Mouse (Mus musculus) gastrocnemius, adult 8-10 months (tissue): Measurements from ENCODE around the gene Yjefn3. TPM values are rescaled to one million over a fixed set of nuclear protein-coding genes. Genes with fewer than 3 reads are reported as not detected.

ENCODE experiments used
- total RNA-seq, 4 experiments: library from RNA; stranded (reverse); gene quantifications; 2 replicates each; pipeline ENCODE4 v1.2.4; 2022

The Yjefn3 gene
- total RNA-seq, 4 experiments from 2014 or later = 8.2 to 10.8 (median 10.5) TPM

Other genes with a start within 250 kb of the Yjefn3 start
- gene Zfp964, start 248.2 kb downstream of the Yjefn3 start, total RNA-seq = under 1 TPM; 0.36 to 0.74 (median 0.50) TPM
- gene Zfp869, start 192.0 kb downstream of the Yjefn3 start, total RNA-seq = 10 to 100 TPM; 15.2 to 18.6 (median 16.6) TPM
- 1 to 10 TPM; 2.6 to 3.9 (median 3.2) TPM for gene Zfp963, start 152.7 kb downstream of the Yjefn3 start, total RNA-seq
- gene Gm20422, start 127.8 kb downstream of the Yjefn3 start, total RNA-seq = 1 to 10 TPM; 1.3 to 3.0 (median 1.7) TPM
- gene Atp13a1, start 111.5 kb downstream of the Yjefn3 start, total RNA-seq = 1 to 10 TPM; 6.7 to 9.7 (median 8.8) TPM
- 10 to 100 TPM; 11.1 to 16.1 (median 12.4) TPM for gene Zfp866, start 111.5 kb downstream of the Yjefn3 start, total RNA-seq
- 1 to 10 TPM; 2.7 to 5.3 (median 3.5) TPM for gene Gmip, start 94.0 kb downstream of the Yjefn3 start, total RNA-seq
- gene Lpar2, start 80.3 kb downstream of the Yjefn3 start, total RNA-seq = under 1 TPM in 3 of 4 experiments, not detected in 1; 0.07 to 0.13 (median 0.07) TPM
- gene Pbx4, start 70.2 kb downstream of the Yjefn3 start, total RNA-seq = not detected
- gene Cilp2, start 15.0 kb downstream of the Yjefn3 start, total RNA-seq = 1 to 10 TPM; 1.2 to 6.0 (median 2.1) TPM
- gene Tssk6, start 528 bp downstream of the Yjefn3 start, total RNA-seq = not detected
- 100 to 1,000 TPM; 248 to 328 (median 285) TPM for gene Ndufa13, start 154 bp downstream of the Yjefn3 start, total RNA-seq
- gene Gatad2a, start 93.7 kb upstream of the Yjefn3 start, total RNA-seq = 10 to 100 TPM; 20.5 to 26.4 (median 25.2) TPM
- gene Mau2, start 140.0 kb upstream of the Yjefn3 start, total RNA-seq = 10 to 100 TPM; 23.1 to 26.1 (median 24.6) TPM
- gene Sugp1, start 140.1 kb upstream of the Yjefn3 start, total RNA-seq = 10 to 100 TPM; 16.7 to 20.4 (median 18.1) TPM
- gene Tm6sf2, start 170.2 kb upstream of the Yjefn3 start, total RNA-seq = under 1 TPM; 0.17 to 0.48 (median 0.35) TPM
- under 1 TPM in 1 of 4 experiments, not detected in 3; 0.08 TPM for gene Hapln4, start 180.7 kb upstream of the Yjefn3 start, total RNA-seq
- gene Ncan, start 218.2 kb upstream of the Yjefn3 start, total RNA-seq = under 1 TPM in 3 of 4 experiments, not detected in 1; 0.05 to 0.11 (median 0.08) TPM
- 1 to 10 TPM; 4.1 to 6.5 (median 4.6) TPM for gene Nr2c2ap, start 228.6 kb upstream of the Yjefn3 start, total RNA-seq
- gene Rfxank, start 236.4 kb upstream of the Yjefn3 start, total RNA-seq = 10 to 100 TPM in 1 of 4 experiments, 1 to 10 TPM in 3; 8.5 to 10.6 (median 9.1) TPM
- 10 to 100 TPM in 3 of 4 experiments, 1 to 10 TPM in 1; 9.8 to 14.9 (median 14.1) TPM for gene Borcs8, start 236.8 kb upstream of the Yjefn3 start, total RNA-seq
- under 1 TPM in 3 of 4 experiments, not detected in 1; 0.32 to 0.36 (median 0.34) TPM for gene Mef2b, start 237.0 kb upstream of the Yjefn3 start, total RNA-seq